Mouse (Mus musculus) bone marrow macrophage, adult 2 months (primary cell): ENCODE data around the gene Sipa1l3.

Experiments
- CTCF ChIP-seq: IDR thresholded peaks from 2 replicates; pipeline ENCODE4 v1.5.1; 2012; ENCODE audit warnings: low read depth, mild to moderate bottlenecking, low read length, moderate library complexity
- POLR2A ChIP-seq: IDR thresholded peaks from 2 replicates; pipeline ENCODE4 v1.6.1; 2012; ENCODE audit warnings: mild to moderate bottlenecking, low read depth, low read length, borderline replicate concordance

- TF ChIP-seq CTCF, result no peak
- no peak for TF ChIP-seq POLR2A
Measured at GRCm38 (mm10) chr7:29288079-29288478, 230.4 kb downstream of the Sipa1l3 start.
